Mouse (Mus musculus) thymus, adult 2 months (tissue): ENCODE results near the gene Sec61a2. TPM values are rescaled to one million over a fixed set of nuclear protein-coding genes. Genes with fewer than 3 reads are reported as not detected.

Source experiments
- DNase-seq: peaks from one replicate; pipeline ENCODE4 v3.0.0; 2021
- H3K27ac ChIP-seq: fragments of 200-500 bp; 2 replicates; pipeline ENCODE4 v1.5.1; 2012; ENCODE audit warnings: low read length, control low read depth; ENCODE audit not compliant: control insufficient read depth, insufficient read depth
- H3K27me3 ChIP-seq: fragments of 200-500 bp; 2 replicates; pipeline ENCODE4 v1.6.1; 2012; ENCODE audit warnings: mild to moderate bottlenecking, low read length, moderate library complexity, mixed read lengths; ENCODE audit not compliant: control insufficient read depth, insufficient read depth
- H3K36me3 ChIP-seq: fragments of 200-500 bp; 2 replicates; pipeline ENCODE4 v1.6.1; 2012; ENCODE audit warnings: mild to moderate bottlenecking, low read length, moderate library complexity; ENCODE audit not compliant: control insufficient read depth, insufficient read depth
- H3K4me1 ChIP-seq: fragments of 200-500 bp; replicated peaks from 2 replicates; pipeline ENCODE4 v1.6.1; 2012; ENCODE audit warnings: low read length; ENCODE audit not compliant: control insufficient read depth, insufficient read depth
- H3K4me3 ChIP-seq: fragments of 200-500 bp; 2 replicates; pipeline ENCODE4 v1.5.1; 2012; ENCODE audit warnings: mild to moderate bottlenecking, low read length, control low read depth, moderate library complexity; ENCODE audit not compliant: control insufficient read depth, insufficient read depth
- CTCF ChIP-seq: fragments of 200-500 bp; IDR thresholded peaks from 2 replicates; pipeline ENCODE4 v1.5.1; 2012; ENCODE audit warnings: mild to moderate bottlenecking, control low read depth, low read length, moderate library complexity, borderline replicate concordance; ENCODE audit not compliant: control insufficient read depth, poor library complexity, insufficient read depth; ENCODE audit errors: extremely low read depth
- POLR2A ChIP-seq: fragments of 200-500 bp; IDR thresholded peaks from 2 replicates; pipeline ENCODE4 v1.6.1; 2012; ENCODE audit warnings: mild to moderate bottlenecking, low read length, control low read depth, moderate library complexity; ENCODE audit not compliant: control insufficient read depth, poor library complexity, insufficient read depth; ENCODE audit errors: extremely low read depth
- WGBS: fragments of 180-500 bp; shearing (Covaris S2); methylation state at CpG from one replicate; pipeline ENCODE4 v1.1.7; 2018; 5-methylcytosine and 5-hydroxymethylcytosine counted together
- polyA plus RNA-seq: library from polyadenylated mRNA; depleted of rRNA; stranded (reverse); fragments of >200 nt; gene quantifications from 2 replicates; pipeline ENCODE4 v1.2.3, GENCODE M21; 2012

The Sec61a2 gene
- polyA plus RNA-seq, 1 experiment, result 34.0 TPM

- 93% methylated on average over 5 of the region's 5 CpGs for WGBS
- H3K4me1 ChIP-seq, result no peaks in the 10 kb centered on the region
- H3K4me3 ChIP-seq, result no peak overlapping the region
- no peaks in the 10 kb centered on the region for H3K27me3 ChIP-seq
- DNase-seq, result no peak
- no peak for TF ChIP-seq CTCF
- TF ChIP-seq POLR2A, result no peak
- no peak overlapping the region for H3K27ac ChIP-seq
- H3K36me3 ChIP-seq, result peaks cover 7% of the 10 kb centered on the region
These were observed 43.4 kb downstream of the Sec61a2 start for GRCm38 (mm10) chr2:5851866-5852265.

- Histone ChIP-seq H3K27me3 (no peaks in the 10 kb centered on the region), H3K36me3 (peaks cover 4% of the 10 kb centered on the region; the same call in 1 of the 2 replicates), H3K4me1 (no peaks in the 10 kb centered on the region), H3K4me3 (no peak overlapping the region), H3K27ac (no peak overlapping the region)
- DNase-seq, result no peak
- 92% methylated on average over 9 of the region's 9 CpGs for WGBS
- TF ChIP-seq POLR2A, result no peak
- TF ChIP-seq CTCF, result no peak
These were observed 44.1 kb downstream of the Sec61a2 start for GRCm38 (mm10) chr2:5851116-5851515.

- H3K4me3 ChIP-seq, result no peak overlapping the region
These were observed 49.4 kb downstream of the Sec61a2 start for GRCm38 (mm10) chr2:5845826-5846225.

GRCm38 (mm10) chr2:5844873-5845631, 50.2 kb downstream of the Sec61a2 start, which contains the start of the genes Nudt5 and Cdc123:
Nudt5 (plus strand) TSS chr2:5845019.
Cdc123 (minus strand) TSS chr2:5845164.
- 0 out of 2 replicates have a peak, but pooled peaks cover 2% of the 10 kb centered on the region for H3K4me1 ChIP-seq
- peak within 1 kb of the TSS; percentile 56 for H3K4me3 ChIP-seq
- no peaks in the 10 kb centered on the region for H3K27me3 ChIP-seq
- peak; percentile 59; the same call in 1 of the 2 replicates for TF ChIP-seq POLR2A
- TF ChIP-seq CTCF, result peak; percentile 76; the same call in 1 of the 2 replicates
- H3K36me3 ChIP-seq, result peaks cover 16% of the 10 kb centered on the region
- H3K27ac ChIP-seq, result peak within 1 kb of the TSS; percentile 76
- WGBS, result under 1% methylated on average over 53 of the region's 53 CpGs
- DNase-seq, result peak; percentile 88

More at GRCm38 (mm10) chr2:5845826-5846225, 49.4 kb downstream of the Sec61a2 start:
- no peak for DNase-seq
- H3K4me1 ChIP-seq, result 0 out of 2 replicates have a peak, but pooled peaks cover 2% of the 10 kb centered on the region
- peaks cover 9% of the 10 kb centered on the region for H3K36me3 ChIP-seq
- 11% methylated on average over 4 of the region's 4 CpGs for WGBS
- no peaks in the 10 kb centered on the region for H3K27me3 ChIP-seq
- no peak overlapping the region for H3K27ac ChIP-seq
- TF ChIP-seq POLR2A (no peak), CTCF (no peak)

GRCm38 (mm10) chr2:5844181-5844872, 50.9 kb downstream of the Sec61a2 start:
- WGBS, result 3% methylated on average over 23 of the region's 23 CpGs
- H3K27ac ChIP-seq, result peak overlapping the region; percentile 76

GRCm38 (mm10) chr2:5840815-5841214, 54.4 kb downstream of the Sec61a2 start:
- 0 out of 2 replicates have a peak, but pooled peaks cover 2% of the 10 kb centered on the region for H3K4me1 ChIP-seq
- no peaks in the 10 kb centered on the region for H3K27me3 ChIP-seq
- no peak for TF ChIP-seq CTCF
- TF ChIP-seq POLR2A, result no peak
- DNase-seq, result no peak
- peaks cover 26% of the 10 kb centered on the region for H3K36me3 ChIP-seq
- no peak overlapping the region for H3K4me3 ChIP-seq
- 95% methylated on average over 11 of the region's 11 CpGs for WGBS
- H3K27ac ChIP-seq, result no peak overlapping the region

More at GRCm38 (mm10) chr2:5844181-5844872, 50.9 kb downstream of the Sec61a2 start:
- H3K4me1 ChIP-seq, result 0 out of 2 replicates have a peak, but pooled peaks cover 2% of the 10 kb centered on the region
- H3K4me3 ChIP-seq, result peak overlapping the region; percentile 56
- H3K36me3 ChIP-seq, result peaks cover 16% of the 10 kb centered on the region
- no peak for DNase-seq
- no peaks in the 10 kb centered on the region for H3K27me3 ChIP-seq
- no peak for TF ChIP-seq POLR2A
- no peak for TF ChIP-seq CTCF
